Mouse (Mus musculus): ENCODE results near the gene Trim40. TPM values are rescaled to one million over a fixed set of nuclear protein-coding genes. Genes with fewer than 3 reads are reported as not detected.

The Trim40 gene
- total RNA-seq (2015; ENCODE audit: low replicate concordance): not detected in 2 replicates
- total RNA-seq (2017; ENCODE audit: low replicate concordance): not detected in 2 replicates

DNA sequence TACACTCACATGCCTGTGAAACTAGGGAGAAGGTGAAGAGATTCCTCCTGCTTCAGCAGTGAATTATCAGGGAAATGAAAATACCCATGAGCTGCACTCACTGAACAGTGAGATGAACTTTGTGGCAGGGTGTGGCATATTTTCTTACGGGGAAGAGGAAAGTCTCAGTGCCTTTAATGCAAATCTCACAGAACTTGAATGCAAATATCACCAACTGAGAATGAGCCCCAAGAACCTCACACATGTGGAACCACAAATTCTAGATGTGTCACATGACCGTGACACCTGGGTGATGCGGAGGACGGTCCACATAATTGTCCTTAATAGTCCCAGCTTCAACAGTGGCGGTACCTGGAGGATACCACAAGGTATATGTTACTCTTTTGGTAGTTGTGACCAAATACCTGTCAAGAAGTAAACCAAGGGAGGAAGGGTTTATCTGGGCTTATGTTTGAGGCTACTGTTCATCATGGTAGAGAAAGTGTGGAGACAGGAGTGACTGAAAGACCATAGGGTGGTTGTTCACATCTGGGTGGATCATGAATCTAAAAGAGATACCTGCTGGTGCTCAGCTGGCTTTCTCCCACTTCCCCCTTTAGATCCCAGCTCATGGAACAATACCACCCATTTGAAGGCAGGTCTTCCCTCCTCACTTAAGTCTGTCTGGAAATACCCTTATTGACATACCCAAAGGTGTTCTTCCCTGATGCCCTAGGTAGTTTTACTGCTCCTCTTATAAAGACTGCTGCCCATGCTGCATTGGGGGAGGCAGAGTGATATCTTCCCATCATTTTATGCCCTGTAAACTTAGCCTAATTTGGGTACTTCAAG lies at the start of gene Trim40:
Gene Trim40, minus strand, starts transcription at position 51 of the 831 bp plus-strand sequence.
- ATAC-seq (replicated peaks; ENCODE audit: low FRiP score, poor library complexity, severe bottlenecking): no peak

DNA sequence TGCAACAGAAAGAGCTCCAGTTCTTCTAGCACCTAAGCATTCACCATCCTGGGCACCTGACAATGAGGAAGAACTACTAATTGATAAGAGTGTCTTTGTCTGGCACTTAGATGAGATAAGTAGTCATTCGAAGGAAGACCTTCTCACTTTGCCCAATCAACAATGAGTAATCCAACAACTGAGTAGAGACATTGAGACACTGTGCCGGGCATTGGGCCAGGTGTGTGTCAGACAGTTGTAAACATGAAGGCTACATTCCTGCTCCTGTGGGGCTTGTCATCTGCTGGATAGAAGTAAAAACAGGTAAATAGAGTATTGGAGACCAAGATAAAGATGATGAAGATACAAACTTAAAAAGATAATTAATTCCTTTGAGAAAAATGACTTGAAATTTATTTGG lies 48.1 kb upstream of the Trim40 start:
- ATAC-seq (replicated peaks; ENCODE audit: low FRiP score, poor library complexity, severe bottlenecking): no peak

DNA sequence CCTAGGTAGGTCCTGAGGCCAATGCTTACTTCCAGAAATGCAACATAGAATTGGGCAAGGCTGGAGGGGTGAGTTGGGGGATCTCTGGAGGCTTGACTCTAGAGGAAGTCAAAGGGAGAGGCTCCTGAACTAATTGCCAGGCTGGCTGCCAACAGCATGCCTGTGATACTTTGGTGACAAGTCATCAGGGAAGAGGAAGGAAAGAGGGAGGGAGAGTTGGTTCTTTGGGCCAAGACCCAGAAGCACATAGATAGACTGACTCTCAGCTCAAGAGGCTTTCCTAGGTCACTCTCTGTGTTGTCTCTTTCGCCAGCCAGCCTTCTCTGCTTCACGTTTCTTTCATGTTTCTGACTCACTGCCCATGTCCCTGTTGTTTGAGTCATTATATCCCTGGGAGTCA lies 41.9 kb upstream of the Trim40 start:
- ATAC-seq (replicated peaks; ENCODE audit: low FRiP score, poor library complexity, severe bottlenecking): no peak

DNA sequence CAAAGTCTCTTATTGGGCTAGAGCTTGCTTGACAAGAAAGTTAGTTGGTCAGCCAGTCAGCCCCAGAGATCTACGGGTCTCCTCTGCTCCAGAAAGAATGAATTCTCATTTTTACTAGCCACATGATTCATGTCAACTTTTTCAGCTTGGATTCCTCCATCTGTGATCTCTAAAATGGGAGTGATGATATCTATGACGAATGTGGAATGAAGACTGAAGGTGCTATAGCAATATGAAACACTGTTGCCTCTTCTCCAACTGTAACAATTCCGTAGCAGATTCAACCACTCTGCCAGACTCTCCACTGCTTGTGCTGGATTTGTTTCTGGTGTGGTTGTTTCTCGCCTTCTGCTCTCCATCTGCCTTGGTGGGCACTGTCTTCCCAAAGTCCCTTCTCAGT lies 41.2 kb upstream of the Trim40 start:
- ATAC-seq (replicated peaks; ENCODE audit: low FRiP score, poor library complexity, severe bottlenecking): no peak

DNA sequence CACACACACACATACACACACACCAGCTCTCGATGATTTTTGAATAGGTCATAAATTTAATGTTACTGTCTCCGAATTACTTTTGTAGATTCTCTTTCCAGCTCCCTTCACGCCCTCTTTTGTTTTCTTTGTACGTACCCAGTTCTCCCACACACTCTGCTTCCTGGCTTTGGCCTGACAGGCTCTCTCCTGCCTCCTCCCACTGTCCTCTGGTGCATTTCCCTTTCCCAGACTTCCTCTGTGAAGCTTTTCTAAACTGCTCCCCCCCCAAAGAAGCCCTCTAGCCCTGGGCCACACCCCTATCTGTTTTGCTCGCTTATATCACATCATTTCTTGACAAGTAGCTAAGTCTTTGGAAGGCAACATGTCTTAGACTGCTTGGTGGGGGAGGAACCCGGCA lies 40.3 kb upstream of the Trim40 start:
- ATAC-seq (replicated peaks; ENCODE audit: low FRiP score, poor library complexity, severe bottlenecking): no peak

DNA sequence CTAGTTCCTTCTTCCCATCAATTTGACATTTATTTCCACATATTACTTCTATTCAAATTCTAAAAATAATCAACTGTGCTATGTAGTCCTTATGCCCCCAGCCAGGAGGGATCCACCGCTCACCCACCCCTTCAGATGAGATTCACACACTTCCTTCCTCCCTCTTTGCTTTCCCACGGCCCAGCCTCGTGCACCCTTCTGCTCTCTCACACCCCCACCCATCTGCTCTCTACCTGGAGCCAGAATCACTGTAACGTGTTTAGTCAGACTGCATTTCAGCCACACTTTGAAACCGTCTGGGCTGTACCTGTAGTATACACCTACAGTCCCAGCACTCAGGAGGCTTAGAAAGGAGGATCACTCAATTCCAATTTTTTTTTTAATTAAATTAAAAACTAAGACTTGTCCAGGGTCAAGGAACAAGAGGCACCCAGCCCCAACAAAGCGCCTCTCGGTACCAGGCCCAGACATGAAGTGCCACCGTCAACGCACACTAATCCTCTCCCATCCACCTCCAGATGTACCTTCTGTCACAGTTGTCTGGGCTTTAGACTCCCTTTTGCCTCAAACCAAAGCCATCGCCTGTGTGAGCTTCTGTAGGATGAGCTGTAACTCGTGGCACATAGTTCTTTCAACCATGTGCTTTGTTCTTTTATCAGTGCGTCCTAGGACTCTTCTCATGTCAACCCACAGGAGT lies 39.5 kb upstream of the Trim40 start:
- ATAC-seq (replicated peaks; ENCODE audit: low FRiP score, poor library complexity, severe bottlenecking): no peak

DNA sequence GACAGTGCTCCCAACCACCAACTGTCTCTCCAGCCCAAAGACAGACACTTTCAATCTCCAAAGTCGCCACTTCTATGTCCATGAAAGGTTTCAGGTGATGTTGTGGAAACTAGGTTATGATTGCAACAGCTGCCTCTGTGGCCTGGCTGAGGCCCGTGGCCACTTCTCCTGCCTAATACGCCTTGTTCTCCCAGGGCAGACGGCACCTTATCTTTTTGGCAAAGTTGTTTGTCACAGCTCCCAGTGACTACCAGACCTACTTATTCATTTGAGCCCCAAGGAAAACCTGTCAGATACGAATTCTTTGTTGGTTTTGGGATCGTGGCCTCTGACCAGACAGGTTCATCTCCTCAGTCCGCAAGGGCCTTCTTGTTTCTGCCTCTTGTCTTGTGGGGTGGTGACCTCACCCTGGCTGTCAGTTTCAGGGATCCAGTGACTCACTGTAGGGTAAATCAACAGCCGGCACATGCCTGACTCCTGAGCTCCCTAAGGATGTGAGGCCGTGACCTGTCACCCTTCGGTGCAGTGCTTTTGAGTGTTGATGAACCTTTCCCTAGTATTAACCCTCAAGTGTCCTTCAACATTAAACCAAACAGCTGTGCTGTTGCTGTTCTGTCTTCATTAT lies 37.7 kb upstream of the Trim40 start:
- ATAC-seq (replicated peaks; ENCODE audit: low FRiP score, poor library complexity, severe bottlenecking): no peak

DNA sequence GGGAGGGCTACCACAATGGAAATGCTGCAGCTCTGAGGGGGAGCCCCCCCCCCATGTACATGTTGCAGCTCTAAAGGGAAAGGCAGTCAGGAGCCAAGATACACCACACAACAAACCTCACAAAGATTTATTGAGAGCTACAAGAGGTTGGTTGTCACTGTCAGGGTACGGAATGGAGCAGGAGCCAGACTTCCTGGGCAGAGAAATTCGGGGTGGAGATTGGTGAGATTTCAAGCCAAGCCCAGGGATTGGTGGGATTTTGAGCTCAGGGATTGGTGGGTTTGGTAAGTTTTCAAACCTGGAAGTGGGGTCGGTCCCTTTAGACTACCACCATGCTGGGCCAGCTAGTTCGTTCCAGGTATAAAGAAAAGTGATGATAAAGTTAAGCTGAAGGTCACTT lies 33.6 kb upstream of the Trim40 start:
- no peak for ATAC-seq (replicated peaks; ENCODE audit: low FRiP score, poor library complexity, severe bottlenecking)

DNA sequence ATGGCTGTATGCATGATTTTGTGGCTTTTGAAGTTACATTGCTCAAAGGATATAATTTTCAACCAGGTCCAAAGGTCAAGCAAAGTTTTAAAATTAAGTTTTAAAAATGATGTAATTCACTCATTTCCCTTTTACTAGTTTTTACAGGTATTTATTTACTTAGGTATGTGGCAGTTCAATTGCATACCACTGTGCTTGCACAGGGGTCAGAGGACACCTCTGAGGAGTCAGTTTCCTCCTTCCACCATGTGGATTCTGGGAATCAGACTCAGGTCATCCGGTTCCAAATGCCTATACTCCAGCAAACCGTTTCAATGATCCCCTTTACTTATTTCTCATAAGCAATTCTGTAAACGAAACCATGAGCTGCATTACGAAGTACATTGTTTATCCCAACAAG lies 32.8 kb upstream of the Trim40 start:
- ATAC-seq (replicated peaks; ENCODE audit: low FRiP score, poor library complexity, severe bottlenecking): no peak

DNA sequence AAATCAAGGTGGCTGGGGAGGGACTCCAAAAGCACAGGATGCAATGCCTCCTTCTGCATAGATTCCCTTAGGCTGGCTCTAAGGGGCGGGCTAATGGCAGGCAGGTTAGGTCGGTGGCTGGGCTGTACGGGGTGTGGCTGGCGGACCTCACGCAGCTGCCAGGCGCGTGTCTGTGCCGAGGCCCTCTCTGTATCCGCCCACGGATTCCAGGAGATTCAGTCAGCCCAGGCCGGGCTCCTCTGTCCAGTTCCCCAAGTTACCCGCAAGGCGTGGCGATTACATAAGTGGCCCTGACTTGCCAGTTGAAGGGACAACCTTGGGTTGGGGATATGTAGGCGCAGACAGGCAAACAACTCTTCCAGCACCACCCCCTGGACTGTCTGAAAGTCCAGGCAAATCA lies 30.3 kb upstream of the Trim40 start:
- no peak for ATAC-seq (replicated peaks; ENCODE audit: low FRiP score, poor library complexity, severe bottlenecking)

DNA sequence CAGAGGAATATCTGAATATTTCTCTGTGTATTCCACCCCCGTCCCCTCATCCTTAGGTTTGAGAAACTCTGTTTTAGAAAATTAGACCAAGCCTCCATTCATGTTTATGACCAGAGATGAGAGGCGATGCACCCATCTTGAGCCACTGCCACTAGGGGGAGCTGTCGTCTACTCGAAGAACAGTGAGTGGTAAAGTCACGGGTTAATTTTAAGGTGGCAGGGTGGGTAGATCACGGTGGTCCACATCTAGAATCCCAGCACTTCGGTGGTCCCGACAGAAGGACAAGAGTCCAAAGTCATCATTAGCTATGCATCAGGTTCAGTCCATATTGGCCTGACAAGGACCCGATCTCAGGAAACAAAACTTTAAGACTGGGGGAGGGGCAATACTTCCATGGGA lies 25.2 kb upstream of the Trim40 start:
- peak; percentile 66; the same call in 1 of the 2 replicates for ATAC-seq (replicated peaks; ENCODE audit: low FRiP score, poor library complexity, severe bottlenecking)

DNA sequence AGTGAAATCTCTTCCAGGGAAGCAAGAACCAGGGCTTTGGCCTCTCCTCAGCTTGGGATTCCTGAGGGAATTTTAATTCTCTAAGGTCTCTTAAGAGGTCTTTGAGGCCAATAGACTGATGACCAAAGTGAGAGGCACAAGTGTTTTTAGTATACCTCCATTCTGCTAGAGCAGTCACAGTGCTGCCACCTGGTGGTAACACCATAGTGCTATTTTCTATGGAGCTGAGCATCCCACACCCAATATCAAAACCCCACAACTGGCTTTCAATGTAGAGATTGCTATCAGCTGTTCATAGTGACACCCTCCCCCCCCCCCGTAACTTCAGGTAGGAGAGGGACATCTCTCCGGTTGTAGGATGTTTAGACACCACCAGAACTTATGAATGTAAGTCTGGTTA lies 24.2 kb upstream of the Trim40 start:
- ATAC-seq (replicated peaks; ENCODE audit: low FRiP score, poor library complexity, severe bottlenecking): peak; percentile 79

DNA sequence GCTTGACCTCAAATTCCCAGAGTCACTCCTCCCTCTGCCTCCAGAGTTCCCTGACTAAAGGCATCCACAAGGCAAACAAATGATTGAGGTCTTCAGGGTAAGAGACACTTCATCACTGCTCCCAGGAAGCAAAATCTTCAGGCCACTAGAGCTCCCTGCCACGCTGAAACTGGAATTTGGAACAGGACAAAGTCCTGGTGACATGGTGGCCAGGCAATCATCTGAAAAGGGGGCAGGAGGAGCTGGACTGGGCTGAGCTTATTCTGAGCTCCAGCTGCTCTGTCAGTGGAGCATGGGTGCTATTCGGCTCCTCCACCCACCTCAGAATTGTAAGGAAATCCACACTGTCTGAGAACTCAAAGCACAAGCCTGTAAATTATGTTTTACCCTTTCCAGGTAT lies 22.1 kb upstream of the Trim40 start:
- no peak for ATAC-seq (replicated peaks; ENCODE audit: low FRiP score, poor library complexity, severe bottlenecking)

DNA sequence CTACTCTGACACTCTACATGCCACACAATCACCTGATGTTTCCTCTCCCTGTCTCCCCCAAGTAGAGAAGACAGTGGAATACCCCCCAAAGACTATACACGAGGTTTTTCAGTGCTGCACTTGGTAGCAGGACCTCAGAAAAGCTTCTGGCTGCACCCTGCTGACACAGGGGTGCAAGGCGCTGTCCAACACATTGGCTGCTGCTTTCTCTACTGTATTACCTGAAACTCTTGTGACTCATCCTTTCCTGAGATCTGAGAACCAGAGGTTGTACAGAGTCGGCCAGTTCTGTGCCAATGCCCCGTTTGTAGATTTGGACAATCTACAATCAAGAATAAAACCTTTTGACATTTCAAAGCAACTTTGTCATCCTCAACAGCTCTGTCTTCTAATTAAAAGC lies 19.9 kb upstream of the Trim40 start:
- ATAC-seq (replicated peaks; ENCODE audit: low FRiP score, poor library complexity, severe bottlenecking): no peak

DNA sequence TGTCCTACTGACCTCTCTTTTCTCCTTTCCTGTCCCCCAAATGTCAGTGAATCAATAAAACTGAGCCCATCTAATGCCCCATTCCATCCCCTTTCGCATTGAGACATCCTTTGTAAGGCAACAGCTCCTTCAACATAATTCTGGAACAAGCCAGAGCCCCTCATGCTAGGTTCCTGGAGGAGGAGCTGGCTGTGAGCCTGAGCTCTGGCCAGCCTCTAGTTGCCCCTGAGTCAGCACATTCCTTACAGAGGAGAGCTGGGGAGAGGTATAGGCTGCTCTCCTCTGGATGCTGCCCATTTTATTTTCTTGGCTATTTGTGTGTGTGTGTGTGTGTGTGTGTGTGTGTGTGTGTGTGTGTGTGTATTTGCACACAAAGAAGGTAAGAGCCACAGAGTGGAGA lies 18.3 kb upstream of the Trim40 start:
- ATAC-seq (replicated peaks; ENCODE audit: low FRiP score, poor library complexity, severe bottlenecking): no peak; the same call in 1 of the 2 replicates

DNA sequence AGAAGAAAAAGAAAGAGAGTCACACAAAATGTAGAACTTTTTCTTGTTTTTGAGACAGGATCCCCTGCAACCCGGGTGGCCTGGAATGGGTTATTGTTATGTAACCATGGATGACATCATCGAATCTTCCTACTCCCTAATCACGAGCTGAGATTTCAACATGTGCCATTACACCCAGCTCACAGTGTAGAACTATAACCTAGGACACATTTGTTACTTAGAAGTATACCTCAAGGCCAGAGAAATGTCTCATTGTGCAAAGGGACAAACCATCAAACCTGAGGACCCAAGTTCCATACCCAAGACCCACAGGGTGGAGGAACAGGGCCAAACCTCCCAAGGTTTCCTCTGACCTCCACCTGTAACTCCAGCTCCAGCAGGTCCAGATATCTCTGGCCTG lies 13.7 kb upstream of the Trim40 start:
- ATAC-seq (replicated peaks; ENCODE audit: low FRiP score, poor library complexity, severe bottlenecking): no peak

DNA sequence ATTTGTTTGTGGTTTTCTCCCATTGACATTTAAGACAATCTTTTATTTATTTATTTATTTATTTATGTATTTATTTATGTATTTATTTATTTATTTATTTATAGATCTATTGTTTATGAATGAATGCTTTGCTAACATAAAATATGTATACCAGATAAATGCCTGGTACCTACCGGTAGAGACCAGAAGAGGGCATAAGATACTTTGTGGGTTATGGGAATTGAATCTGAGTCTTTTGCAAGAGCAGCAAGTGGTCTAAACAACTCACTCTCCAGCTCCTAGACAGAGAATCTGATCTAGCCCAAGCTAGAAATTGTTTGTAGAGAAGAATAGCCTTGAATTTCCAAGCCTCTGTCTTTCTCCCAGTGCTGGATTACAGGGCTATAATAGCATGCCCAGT lies 10.8 kb upstream of the Trim40 start:
- ATAC-seq (replicated peaks; ENCODE audit: low FRiP score, poor library complexity, severe bottlenecking): no peak

DNA sequence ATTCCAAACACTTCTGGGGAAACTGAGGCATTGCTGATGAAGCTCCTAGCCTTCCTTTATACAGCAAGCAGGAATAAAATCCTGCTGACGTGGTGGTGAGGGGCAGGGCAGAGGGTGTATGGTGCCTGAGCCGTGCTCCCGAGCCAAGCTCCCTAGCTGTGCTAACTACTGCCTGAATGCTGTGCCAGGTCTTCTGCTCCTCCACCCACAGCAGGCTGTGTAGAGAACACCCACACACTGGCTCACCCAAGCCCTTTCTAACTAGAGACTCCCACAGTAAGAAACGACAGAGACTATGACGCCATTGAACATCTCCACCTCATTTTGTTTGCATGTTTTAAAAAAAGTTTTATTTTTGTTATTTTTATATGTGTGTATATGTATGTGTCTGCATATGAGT lies 10.1 kb upstream of the Trim40 start:
- ATAC-seq (replicated peaks; ENCODE audit: low FRiP score, poor library complexity, severe bottlenecking): no peak

DNA sequence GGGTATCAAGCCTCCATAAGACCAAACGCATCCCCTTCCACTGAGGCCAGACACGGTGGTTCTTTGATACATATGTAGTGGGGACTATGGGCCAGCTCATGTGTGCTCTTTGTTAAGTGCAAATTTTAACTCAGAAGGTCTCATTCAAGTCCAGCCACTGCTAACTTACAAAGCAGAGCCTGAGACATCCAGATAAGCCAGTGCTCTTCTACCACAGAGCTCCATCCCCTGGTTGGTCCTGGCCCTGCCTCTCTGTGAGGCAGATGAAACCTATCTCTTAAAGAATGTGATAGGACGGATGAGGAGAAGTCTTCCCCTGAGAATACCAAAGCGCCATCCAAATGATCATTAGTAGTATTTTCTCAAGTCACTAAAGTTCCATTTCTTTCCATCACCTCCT lies 9.5 kb upstream of the Trim40 start:
- no peak for ATAC-seq (replicated peaks; ENCODE audit: low FRiP score, poor library complexity, severe bottlenecking)

DNA sequence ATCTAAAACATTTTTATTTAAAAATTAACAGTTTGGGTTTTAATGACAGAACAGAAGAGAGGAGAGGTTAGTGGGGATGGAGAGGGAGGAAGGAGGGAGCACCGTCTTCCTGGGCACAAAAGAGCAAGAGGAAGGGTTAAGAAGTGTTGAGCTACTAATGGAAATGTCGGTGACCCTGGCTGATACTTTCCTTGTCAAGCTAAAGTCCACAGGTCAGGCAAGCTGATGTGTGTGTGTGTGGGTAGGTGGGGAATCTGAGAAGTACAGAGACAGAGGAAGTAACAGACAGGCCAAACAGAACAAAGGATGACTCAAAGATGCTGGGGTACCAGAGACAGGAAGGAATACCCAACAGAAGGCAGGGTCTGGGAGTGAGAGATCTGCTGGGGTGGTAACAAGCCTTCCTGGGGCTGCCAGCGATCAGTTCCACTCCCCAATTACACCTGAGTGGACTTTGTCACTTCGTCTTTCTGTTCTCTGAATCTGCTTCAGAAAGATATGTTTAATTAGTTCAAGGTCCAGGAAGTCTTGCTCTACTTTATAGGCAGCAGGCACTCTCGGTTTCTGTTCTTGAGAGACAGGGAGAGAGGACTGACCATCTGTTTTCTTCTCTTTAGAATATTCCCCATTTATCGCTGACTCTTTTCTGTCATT lies 7.8 kb upstream of the Trim40 start, which contains the start of gene Trim31:
Gene Trim31, plus strand, starts transcription at position 567 of the 654 bp plus-strand sequence.
- ATAC-seq (replicated peaks; ENCODE audit: low FRiP score, poor library complexity, severe bottlenecking): no peak

All from erythroblast, adult 5-6 weeks (primary cell).